Mouse (Mus musculus): ENCODE results near the gene Gm17677.

Gene Gm17677

DNA sequence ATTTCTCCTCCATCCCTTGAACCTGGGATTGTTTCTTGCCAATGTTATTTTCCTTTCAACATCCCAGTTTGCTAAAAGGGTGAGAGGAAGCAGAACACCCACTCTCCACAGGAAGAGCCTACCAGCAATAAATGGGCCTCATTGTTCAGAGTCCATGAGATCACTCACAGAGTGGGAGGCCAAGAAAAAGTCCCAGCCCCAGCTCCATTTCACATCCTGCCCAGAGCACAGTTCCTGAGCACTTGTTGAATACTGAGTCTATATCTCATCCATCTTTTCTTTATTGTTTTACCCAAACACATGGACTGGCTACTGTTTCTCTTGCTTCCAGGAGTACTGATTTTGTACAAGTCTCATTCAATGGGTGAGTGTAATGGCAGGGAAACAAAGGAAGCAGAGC, at the start of gene Gm17677:
Gene Gm17677 (plus strand): TSS at position 301 of the 400 bp plus-strand sequence.
- DNase-seq (ENCODE audit: low read depth): no peak

DNA sequence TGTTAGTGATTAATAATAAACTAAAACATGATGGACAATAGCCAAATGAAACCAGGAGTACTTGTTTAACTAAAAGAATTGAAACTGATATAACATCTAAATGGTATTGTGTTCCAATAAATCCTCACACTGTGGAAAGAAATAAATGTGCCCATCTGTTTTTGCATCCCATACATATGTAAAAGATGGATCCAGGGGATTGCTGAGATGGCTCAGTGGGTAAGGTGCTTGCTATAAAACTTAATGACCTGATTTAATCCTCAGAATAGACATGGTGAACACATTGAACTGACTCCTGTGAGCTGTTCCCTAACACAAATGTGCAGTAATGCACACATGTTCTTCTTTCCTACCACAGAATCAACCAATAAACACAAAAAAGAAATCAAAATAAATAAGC, 48.9 kb upstream of the Gm17677 start:
- no peak for DNase-seq (ENCODE audit: low read depth)

DNA sequence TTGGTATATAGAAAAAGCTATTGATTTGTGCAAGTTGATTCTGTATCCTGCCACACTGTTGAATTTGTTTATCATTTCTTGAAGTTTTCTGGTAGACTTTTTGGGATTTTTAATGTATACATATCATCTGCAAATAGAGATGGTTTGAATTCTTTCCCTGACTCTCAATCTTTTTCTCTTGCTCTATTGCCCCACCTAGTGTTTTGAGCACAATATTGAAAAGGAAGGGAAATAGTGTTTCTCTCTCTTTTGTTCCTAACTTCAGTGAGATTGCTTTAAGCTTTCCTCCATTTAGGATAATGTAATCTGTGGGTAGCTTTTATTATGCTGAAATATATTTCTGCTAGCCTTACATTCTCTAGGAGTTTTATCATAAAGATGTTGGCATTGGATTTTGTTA, 33.6 kb upstream of the Gm17677 start:
- DNase-seq (ENCODE audit: low read depth): no peak

DNA sequence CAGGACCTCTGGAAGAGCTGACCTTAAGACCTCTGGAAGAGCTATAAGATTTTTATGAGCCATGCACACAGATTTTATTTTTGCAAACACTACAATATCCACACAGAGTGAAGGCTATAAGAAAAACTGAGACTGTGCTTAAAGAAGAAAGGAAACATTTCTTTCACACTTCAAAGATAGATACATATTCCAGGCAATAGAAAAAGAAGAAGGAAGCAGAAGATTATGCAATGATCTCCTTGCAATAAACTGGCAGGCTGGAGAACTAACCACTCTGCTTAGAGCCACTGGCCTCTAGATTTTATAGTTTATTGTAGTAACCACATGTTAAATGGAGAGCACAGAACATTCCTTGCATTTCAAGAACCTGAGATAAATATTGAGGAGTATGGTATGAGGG, 16.0 kb downstream of the Gm17677 start:
- no peak for DNase-seq (ENCODE audit: low read depth)

DNA sequence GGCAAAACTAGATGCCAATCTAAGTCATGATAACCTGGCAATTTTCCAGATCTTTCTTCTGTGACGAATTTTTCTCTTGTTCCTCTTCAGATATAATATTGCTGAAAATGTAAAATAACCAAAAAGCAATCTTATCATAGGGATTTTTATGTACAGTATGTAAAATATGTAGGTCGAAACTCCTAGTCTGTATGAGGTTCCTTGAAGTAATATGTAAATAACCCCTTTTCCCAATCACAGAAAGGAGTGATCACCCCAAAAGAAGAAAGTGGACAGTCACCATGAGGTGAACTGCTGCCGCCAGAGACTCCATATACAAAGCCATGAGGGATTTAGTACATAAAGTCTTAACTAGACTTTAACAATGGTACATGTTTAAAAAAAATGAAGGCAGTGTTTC, 37.2 kb downstream of the Gm17677 start, which contains the start of gene Gm17727:
Gene Gm17727 (minus strand): TSS at position 101 of the 400 bp plus-strand sequence.
- no peak for DNase-seq (ENCODE audit: low read depth)

DNA sequence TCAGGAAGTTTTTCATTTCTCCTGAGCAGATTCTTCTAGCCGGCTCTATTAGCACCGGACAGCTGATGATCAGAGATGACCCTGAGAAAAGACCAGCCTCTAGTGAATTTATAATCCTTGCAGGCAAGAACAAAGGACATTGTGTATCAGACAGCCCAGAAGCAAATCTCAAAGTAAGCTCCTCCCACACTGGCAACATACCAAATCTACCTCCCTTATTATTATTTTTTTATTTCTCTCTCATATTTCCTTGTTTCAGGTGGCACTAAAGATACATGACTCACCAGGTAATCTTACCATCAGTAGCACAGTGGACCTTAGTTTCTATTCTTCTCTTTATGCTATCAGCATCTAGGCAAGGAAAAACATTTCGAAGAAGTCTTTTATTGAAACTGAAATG, 49.2 kb downstream of the Gm17677 start, which contains the start of the genes Gm27235 and D730048I06Rik:
Gene Gm27235 (minus strand): TSS at position 101 of the 400 bp plus-strand sequence.
Gene D730048I06Rik (minus strand): TSS at position 112 of the 400 bp plus-strand sequence.
- DNase-seq (ENCODE audit: low read depth): no peak

Data from naive thymus-derived CD4-positive, alpha-beta T cell, adult 2 months (primary cell).